Mouse (Mus musculus) testis, adult 2 months (tissue): ENCODE measurements around the gene Ccnjl. TPM values are rescaled to one million over a fixed set of nuclear protein-coding genes. Genes with fewer than 3 reads are reported as not detected.

Experiments used
- H3K27ac ChIP-seq: fragments of 200-500 bp; 2 replicates; pipeline ENCODE4 v1.5.1; 2012; ENCODE audit warnings: low read depth, low read length; ENCODE audit not compliant: control insufficient read depth, insufficient read depth
- H3K27me3 ChIP-seq: fragments of 200-500 bp; 2 replicates; pipeline ENCODE4 v1.6.1; 2012; ENCODE audit warnings: mild to moderate bottlenecking, low read length, moderate library complexity; ENCODE audit not compliant: control insufficient read depth, insufficient read depth
- H3K36me3 ChIP-seq: fragments of 200-500 bp; 2 replicates; pipeline ENCODE4 v1.6.1; 2012; ENCODE audit warnings: mild to moderate bottlenecking, low read length; ENCODE audit not compliant: control insufficient read depth, insufficient read depth
- H3K4me1 ChIP-seq: fragments of 200-500 bp; 2 replicates; pipeline ENCODE4 v1.6.1; 2012; ENCODE audit warnings: low read length; ENCODE audit not compliant: control insufficient read depth, insufficient read depth
- H3K4me3 ChIP-seq: fragments of 200-500 bp; 2 replicates; pipeline ENCODE4 v1.5.1; 2012; ENCODE audit warnings: low read depth, mild to moderate bottlenecking, low read length, moderate library complexity, mixed read lengths; ENCODE audit not compliant: control insufficient read depth
- CTCF ChIP-seq: fragments of 200-500 bp; IDR thresholded peaks from 2 replicates; pipeline ENCODE4 v1.5.1; 2012; ENCODE audit warnings: low read depth, mild to moderate bottlenecking, inconsistent platforms, low read length, moderate library complexity; ENCODE audit not compliant: control insufficient read depth, insufficient read depth, insufficient replicate concordance
- POLR2A ChIP-seq: fragments of 200-500 bp; IDR thresholded peaks from 2 replicates; pipeline ENCODE4 v1.6.1; 2012; ENCODE audit warnings: low read depth, mild to moderate bottlenecking, inconsistent platforms, low read length, moderate library complexity; ENCODE audit not compliant: control insufficient read depth
- polyA plus RNA-seq: library from polyadenylated mRNA; depleted of rRNA; stranded (reverse); fragments of >200 nt; gene quantifications from 2 replicates; pipeline ENCODE4 v1.2.3, GENCODE M21; 2012

Ccnjl gene
- polyA plus RNA-seq, 1 experiment, result 2.8 TPM

DNA sequence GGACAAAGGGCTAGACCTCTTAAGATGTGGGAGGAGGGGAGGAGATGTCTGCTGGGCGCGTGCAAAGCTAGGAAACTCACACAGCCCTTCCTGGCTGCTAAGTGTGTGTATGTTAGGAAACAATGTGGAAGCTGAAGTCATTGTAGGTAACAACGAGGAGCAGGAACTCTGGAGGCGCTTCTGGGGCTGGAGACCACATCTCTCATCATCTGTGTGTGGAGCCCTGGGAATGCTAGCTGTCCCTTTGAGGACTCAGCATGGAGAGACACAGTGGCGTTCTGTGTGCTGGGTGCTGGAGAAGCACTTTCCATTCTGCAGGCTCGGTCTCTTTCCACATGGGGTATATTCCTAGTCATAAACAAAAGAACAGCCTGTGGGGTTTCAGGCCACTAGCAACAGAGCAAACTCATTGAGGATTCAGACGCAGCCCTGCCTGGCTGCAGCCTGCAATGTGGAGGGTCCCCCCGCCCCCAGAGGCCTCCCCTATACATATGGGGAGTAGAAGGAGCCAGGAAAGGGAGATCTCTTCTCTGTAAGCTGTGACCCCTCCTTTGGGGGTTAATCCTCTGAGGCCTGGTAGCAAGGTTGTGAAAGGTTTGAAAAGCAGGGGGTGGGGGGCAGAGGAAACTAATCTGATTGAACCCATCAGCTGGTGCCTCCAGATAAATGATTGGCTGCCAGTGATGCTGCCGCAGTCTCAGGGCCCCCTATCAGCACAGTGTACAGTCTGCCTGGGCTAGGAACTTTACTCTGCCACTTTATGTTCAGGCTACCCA is 47.0 kb downstream of the Ccnjl start:
- Histone ChIP-seq H3K4me1 (no peaks in the 10 kb centered on the region), H3K27ac (no peak overlapping the region), H3K4me3 (no peak overlapping the region), H3K36me3 (no peaks in the 10 kb centered on the region), H3K27me3 (no peaks in the 10 kb centered on the region)
- TF ChIP-seq POLR2A (no peak), CTCF (no peak)

DNA sequence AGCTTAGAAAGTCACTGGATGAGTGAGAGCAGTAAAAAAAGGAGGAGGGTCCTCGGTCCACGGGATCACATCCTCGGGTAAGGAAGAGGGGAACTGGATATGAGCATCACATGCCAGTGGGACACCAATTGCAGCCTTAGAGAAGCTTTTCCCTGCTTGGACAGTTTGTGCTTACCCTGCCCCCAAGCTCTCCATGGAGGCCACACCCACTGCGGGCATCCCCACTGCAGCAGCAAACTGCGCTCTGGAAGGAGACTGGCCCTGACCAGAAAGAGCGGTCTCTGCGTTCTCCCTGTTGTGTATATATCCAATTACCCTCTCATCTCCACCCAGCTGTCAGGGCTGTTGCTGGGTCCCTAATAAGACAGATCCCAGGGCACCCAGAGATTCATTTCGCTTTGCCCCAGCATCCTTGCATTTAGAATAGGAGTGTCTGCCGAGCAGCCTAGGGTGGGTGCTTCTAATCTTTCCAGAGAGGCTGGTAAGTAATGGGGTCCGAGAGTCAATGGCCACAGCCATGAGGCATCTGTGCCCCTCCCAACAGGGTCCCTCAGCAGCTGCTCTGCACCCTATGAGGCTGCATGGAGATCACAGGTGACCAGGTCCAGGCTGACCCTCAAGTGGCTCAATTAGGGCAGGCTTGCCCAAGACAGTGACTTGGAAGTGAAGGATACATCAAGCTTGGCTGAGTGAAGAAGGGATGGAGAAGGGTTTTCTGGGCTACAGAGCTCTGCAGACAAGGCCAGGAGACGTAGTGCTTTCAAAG is 49.3 kb downstream of the Ccnjl start:
- H3K4me1 ChIP-seq, result no peaks in the 10 kb centered on the region
- H3K4me3 ChIP-seq, result no peak overlapping the region
- H3K27me3 ChIP-seq, result no peaks in the 10 kb centered on the region
- no peaks in the 10 kb centered on the region for H3K36me3 ChIP-seq
- TF ChIP-seq CTCF (no peak), POLR2A (no peak)
- no peak overlapping the region for H3K27ac ChIP-seq

DNA sequence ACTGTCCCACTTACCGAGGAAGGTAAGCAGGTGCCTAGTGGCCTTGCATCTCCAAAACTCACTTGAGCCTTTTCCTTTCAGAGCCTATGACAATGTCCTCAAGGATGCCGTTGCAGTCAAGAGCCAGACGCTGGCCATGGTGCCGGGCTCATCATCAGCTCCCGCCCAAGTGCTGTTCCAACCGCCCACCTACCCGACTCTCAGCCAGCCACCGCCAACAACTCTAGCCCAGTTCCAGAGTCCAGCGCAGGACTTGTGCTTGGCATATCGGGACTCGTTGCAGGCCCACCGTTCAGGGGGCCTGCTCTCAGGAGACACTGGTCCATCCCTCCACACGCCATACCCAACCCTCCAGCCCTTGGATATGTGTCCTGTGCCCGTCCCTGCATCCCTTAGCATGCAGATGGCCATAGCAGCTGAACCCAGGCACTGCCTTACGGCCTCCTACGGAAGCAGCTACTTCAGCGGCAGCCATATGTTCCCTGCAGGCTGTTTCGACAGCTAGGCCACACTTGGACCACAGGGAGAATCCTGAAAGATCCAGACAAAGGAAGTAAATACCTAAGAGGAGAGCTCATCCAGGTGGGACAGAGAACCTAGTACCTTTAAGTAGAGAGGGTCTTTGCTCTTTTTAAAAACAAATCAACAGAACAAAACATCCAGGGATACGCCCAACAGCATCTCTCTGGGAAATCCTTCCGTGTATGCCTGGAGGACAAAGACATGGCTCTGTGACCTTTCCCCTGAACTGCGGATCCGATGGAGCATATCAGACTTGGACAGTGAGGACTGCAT is 56.8 kb downstream of the Ccnjl start:
- Histone ChIP-seq H3K4me3 (no peak overlapping the region), H3K36me3 (no peaks in the 10 kb centered on the region), H3K4me1 (no peaks in the 10 kb centered on the region; the same call in 1 of the 2 replicates), H3K27ac (no peak overlapping the region), H3K27me3 (no peaks in the 10 kb centered on the region)
- TF ChIP-seq POLR2A (no peak), CTCF (no peak)

DNA sequence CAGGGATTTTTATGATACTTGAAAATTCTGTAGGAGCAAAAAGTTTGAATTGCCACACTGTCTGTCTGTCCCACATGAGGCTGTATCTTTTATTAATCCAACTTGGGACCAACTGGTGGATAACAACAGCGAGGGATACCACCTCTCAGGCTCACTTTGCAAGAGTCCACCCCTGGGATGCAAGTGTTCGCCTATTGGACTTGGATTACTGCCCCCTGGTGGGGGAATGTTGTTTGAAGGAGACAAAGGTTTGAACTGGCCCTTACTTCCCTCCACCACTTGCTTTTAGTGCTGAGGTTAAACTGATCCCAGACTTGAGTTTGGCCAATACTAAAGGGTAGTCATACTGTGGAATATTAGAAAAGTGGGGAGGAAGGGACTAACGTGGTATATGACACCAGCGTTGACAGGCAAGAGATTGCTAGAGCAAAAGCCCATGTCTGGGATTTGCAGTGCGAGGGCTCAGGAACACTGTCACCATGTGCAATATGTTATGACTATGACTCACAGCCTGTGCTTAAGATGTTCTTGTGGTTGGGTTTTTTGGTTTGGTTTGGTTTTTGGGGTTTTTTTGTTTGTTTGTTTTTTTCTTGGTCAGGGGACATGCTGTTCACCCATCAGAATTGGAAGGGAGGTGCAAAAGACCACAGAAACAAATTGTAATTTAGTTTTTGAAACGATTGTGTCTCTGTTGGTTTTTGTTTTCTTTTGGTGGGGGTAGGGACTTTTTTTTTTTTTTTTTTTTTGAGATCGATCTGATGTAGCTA is 57.9 kb downstream of the Ccnjl start, which contains the start of gene 4933415A04Rik:
Gene 4933415A04Rik (plus strand): TSS at position 717 of the 767 bp plus-strand sequence.
- no peak within 1 kb of the TSS for H3K27ac ChIP-seq
- no peaks in the 10 kb centered on the region for H3K27me3 ChIP-seq
- H3K4me1 ChIP-seq, result no peaks in the 10 kb centered on the region; the same call in 1 of the 2 replicates
- no peak for TF ChIP-seq CTCF
- TF ChIP-seq POLR2A, result no peak
- no peaks in the 10 kb centered on the region for H3K36me3 ChIP-seq
- no peak within 1 kb of the TSS for H3K4me3 ChIP-seq

- Histone ChIP-seq H3K4me3 (no peak overlapping the region), H3K36me3 (no peaks in the 10 kb centered on the region), H3K27ac (no peak overlapping the region), H3K4me1 (no peaks in the 10 kb centered on the region; the same call in 1 of the 2 replicates), H3K27me3 (no peaks in the 10 kb centered on the region)
- TF ChIP-seq POLR2A, result no peak
- no peak for TF ChIP-seq CTCF
Measured at GRCm38 (mm10) chr11:43589530-43590072, 61.0 kb downstream of the Ccnjl start.

GRCm38 (mm10) chr11:43601440-43601839 is 72.9 kb downstream of the Ccnjl start, which contains the start of gene Fabp6:
TSS of gene Fabp6 (minus strand) at chr11:43601540.
- Histone ChIP-seq H3K4me1 (no peaks in the 10 kb centered on the region), H3K27ac (no peak within 1 kb of the TSS), H3K4me3 (no peak within 1 kb of the TSS), H3K27me3 (no peaks in the 10 kb centered on the region), H3K36me3 (no peaks in the 10 kb centered on the region)
- TF ChIP-seq POLR2A (no peak), CTCF (no peak)
